Mouse (Mus musculus) ovary, postnatal 10 days (tissue): ENCODE measurements around the gene Gabrg2.

Source experiments
- DNase-seq: peaks from one replicate; pipeline ENCODE4 v3.0.0; 2022; ENCODE audit warnings: low spot score

Gene Gabrg2

DNA sequence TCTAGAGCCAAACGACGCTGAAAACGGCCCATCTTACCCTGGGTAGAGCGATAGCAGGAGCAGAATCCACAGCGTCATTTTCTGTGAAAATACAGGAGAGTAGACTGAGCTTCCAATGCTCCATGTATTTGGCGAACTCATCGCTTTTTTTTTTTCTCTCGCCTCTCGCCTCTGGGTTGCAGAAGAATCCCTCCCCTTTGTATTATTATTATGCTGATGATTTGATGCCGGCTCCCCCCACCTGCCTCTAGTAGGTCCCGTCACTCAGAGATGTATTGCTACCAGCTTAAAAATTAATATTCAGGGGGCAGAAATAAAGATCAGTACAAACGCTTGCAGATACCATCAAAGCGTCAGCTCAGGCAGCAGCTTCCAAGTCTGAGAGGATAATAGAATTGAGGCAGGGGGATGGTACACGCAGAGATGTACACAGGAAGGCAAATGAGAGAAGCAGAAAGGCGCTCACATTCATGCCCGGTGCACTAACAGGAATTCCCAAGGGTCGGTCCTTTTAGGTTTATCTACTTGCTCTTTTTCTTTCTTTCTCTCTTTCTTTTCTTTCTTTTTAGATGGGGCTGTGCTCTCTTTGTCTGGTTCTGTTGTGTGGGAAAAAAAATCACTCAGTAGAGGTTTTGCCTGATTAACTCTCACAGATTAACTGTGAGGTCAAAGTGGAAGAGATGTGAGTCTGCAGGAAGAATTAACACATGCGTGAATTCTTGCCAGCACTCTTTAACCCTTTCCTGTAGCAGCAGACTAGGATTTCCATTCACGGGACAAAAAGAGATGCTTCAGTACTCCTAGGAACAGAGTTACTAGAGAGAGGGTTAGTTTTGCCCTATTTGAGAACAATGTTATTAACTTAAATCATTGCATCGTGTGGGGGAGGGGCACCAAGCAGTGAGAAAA is at the start of gene Gabrg2:
Gabrg2 (minus strand) TSS at position 668 of the 909 bp plus-strand sequence.
- no peak for DNase-seq

DNA sequence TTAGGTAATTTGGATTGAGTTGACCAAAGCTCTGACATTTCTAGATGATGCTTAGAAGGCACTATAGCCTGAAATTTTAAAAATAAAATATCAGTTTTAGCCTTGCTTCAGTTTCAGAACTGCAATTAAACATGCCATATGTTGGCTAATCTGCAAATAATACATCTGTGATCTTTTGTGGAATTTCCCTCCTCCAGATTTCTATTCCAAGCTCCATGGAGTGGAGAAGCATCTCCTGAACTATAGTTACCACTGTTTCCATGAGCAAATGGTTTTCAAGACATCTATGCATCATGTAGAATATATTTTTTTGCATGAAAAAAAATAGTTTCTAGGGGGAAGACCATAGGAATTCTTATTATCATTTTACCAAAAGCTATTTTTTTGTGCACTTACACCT is 47.5 kb upstream of the Gabrg2 start:
- DNase-seq, result no peak

- DNase-seq, result peak; percentile 61
Observed at GRCm38 (mm10) chr11:41999468-41999881, 1.2 kb downstream of the Gabrg2 start.

GRCm38 (mm10) chr11:41980152-41980551 is 20.5 kb downstream of the Gabrg2 start:
- no peak for DNase-seq

GRCm38 (mm10) chr11:41968595-41968994 is 32.1 kb downstream of the Gabrg2 start:
- DNase-seq, result no peak

GRCm38 (mm10) chr11:41962706-41963105 is 38.0 kb downstream of the Gabrg2 start:
- DNase-seq, result no peak

GRCm38 (mm10) chr11:41953550-41953949 is 47.1 kb downstream of the Gabrg2 start:
- no peak for DNase-seq

DNA sequence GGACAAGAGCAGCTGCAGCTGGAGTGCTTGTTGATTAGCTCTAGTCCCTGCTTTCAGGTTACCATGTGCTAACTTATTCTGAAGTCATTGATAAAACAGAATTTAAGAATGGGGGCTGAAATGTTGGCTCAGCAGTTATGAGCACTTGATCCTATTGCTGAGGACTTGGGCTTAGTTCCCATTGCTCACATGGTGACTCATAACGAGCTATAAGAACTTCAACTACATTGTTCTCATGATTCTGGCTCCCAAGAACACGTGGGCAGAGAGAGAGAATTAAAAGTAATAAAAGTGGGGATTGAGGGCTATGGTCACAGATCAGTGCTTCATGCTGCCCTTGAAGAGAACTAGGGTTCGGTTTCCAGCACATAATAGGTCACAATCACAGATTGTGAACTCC is 48.8 kb downstream of the Gabrg2 start:
- DNase-seq, result no peak

DNA sequence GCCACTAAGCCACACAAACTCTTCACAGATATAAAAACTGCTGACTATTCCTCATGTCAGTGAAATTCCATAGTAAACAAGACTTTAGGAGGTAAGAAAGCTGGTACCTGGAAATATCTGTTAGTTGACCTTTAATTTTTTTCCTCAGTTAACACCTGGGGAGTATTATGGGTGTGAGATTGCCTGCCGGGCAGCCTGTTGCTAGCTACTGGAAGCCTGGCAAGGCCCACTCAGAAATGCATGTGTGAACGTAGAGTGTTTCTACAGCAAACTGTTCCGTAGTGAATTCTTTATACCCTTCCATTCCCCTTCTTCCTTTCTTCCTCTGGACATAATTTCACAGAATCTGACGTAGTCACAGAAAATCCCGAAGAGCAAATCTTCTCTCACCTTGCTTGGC is 55.2 kb downstream of the Gabrg2 start:
- no peak for DNase-seq

DNA sequence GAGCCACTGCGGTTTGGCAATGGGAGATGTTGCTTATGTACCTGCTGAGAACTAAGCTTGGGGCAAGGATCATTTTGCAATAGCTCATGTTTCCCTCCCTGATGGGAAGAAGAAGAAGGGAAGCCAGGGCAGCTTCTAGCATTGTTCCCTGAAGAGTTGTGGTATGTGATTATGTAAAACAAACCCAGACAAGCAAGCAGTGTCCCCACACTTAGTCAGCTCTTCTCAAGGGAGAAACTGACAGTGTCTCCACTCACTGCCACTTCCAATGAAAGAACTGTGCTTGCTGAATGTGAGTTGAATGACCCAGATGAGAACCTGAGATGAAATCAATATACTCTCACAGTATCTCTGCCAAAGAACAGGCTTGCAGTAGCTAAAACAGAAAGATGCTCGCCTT is 62.7 kb downstream of the Gabrg2 start:
- no peak for DNase-seq

GRCm38 (mm10) chr11:41918864-41919263 is 81.8 kb downstream of the Gabrg2 start:
- DNase-seq, result no peak

GRCm38 (mm10) chr11:41914066-41914465 is 86.6 kb downstream of the Gabrg2 start:
- DNase-seq, result no peak

DNA sequence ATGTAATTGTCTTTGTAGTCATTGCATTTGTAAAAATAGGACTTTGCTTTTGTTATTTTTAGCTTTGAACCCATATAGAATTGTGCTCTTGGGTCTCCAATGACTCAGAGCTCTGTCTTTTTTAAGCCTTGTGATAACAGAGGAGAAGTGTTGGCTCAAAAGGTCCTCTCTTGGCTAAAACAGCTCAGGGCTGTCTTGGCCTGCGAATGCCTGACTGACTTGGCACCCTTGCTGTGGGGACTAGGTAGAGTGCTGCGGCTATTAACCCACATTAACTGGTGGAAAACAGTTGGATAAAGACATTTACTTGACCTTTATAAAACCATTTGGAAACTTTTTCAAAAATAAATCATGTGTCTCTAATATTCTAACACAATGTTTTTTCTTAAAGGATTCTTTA is 97.0 kb downstream of the Gabrg2 start:
- DNase-seq, result no peak
